Mouse (Mus musculus) hindbrain, embryonic 15.5 days (tissue): Measurements from ENCODE around the gene Meis3. TPM values are rescaled to one million over a fixed set of nuclear protein-coding genes. Genes with fewer than 3 reads are reported as not detected.

Experiments
- ATAC-seq: fragments of 200-750 bp; cut with Nextera tagmentation; 2 replicates; pipeline ENCODE4 v1.8.0; 2017; ENCODE audit warnings: low read depth, moderate number of reproducible peaks, moderate TSS enrichment; ENCODE audit not compliant: low FRiP score
- H3K27ac ChIP-seq: fragments of 300-500 bp; sonication (generic); replicated peaks from 2 replicates; pipeline ENCODE4 v1.5.1; 2015; ENCODE audit warnings: mild to moderate bottlenecking, inconsistent platforms
- H3K27me3 ChIP-seq: fragments of 300-500 bp; sonication (generic); 2 replicates; pipeline ENCODE4 v1.6.1; 2015; ENCODE audit warnings: control low read depth, inconsistent platforms
- H3K36me3 ChIP-seq: fragments of 300-500 bp; sonication (generic); 2 replicates; pipeline ENCODE4 v1.6.1; 2015; ENCODE audit warnings: control low read depth, inconsistent platforms
- H3K4me1 ChIP-seq: fragments of 300-500 bp; sonication (generic); replicated peaks from 2 replicates; pipeline ENCODE4 v1.6.1; 2015; ENCODE audit warnings: control low read depth, inconsistent platforms
- H3K4me2 ChIP-seq: fragments of 300-500 bp; sonication (generic); 2 replicates; pipeline ENCODE4 v1.6.1; 2015; ENCODE audit warnings: moderate library complexity, mild to moderate bottlenecking, inconsistent platforms
- H3K4me3 ChIP-seq: fragments of 300-500 bp; sonication (generic); 2 replicates; pipeline ENCODE4 v1.5.1; 2015; ENCODE audit warnings: mild to moderate bottlenecking, inconsistent platforms
- H3K9ac ChIP-seq: fragments of 300-500 bp; sonication (generic); 2 replicates; pipeline ENCODE4 v1.6.1; 2015; ENCODE audit warnings: inconsistent platforms
- H3K9me3 ChIP-seq: fragments of 300-500 bp; sonication (generic); 2 replicates; pipeline ENCODE4 v1.6.1; 2016; ENCODE audit warnings: control low read depth, inconsistent platforms
- WGBS: fragments of 180-500 bp; shearing (Covaris S2); methylation state at CpG from one replicate; pipeline ENCODE4 v1.1.7; 2015; 5-methylcytosine and 5-hydroxymethylcytosine counted together
- polyA plus RNA-seq: library from polyadenylated mRNA; unstranded; fragments of >200 nt; fragmentation: Nextera tagmentation; extraction: Ambion mirVana; gene quantifications from 2 replicates; pipeline ENCODE4 v1.2.1, GENCODE M21; 2015

Meis3 gene
- polyA plus RNA-seq, 1 experiment from 2014 or later: 134 TPM

- Histone ChIP-seq H3K36me3 (0 out of 2 replicates have a peak, but pooled peaks cover 1% of the 10 kb centered on the region), H3K9me3 (no peaks in the 10 kb centered on the region), H3K4me1 (0 out of 2 replicates have a peak, but pooled peaks cover 4% of the 10 kb centered on the region), H3K9ac (no peak overlapping the region), H3K4me3 (no peak overlapping the region), H3K27me3 (no peaks in the 10 kb centered on the region), H3K4me2 (no peak overlapping the region), H3K27ac (no peak overlapping the region)
- no peak for ATAC-seq
- 32% methylated on average over 27 of the region's 27 CpGs for WGBS
Measured at GRCm38 (mm10) chr7:16146489-16147410, 28.1 kb upstream of the Meis3 start.

GRCm38 (mm10) chr7:16147643-16148042 lies 27.2 kb upstream of the Meis3 start:
- Histone ChIP-seq H3K27ac (no peak overlapping the region), H3K9ac (no peak overlapping the region), H3K36me3 (no peaks in the 10 kb centered on the region), H3K27me3 (no peaks in the 10 kb centered on the region), H3K4me3 (no peak overlapping the region), H3K4me1 (0 out of 2 replicates have a peak, but pooled peaks cover 4% of the 10 kb centered on the region), H3K4me2 (no peak overlapping the region), H3K9me3 (no peaks in the 10 kb centered on the region)
- ATAC-seq: no peak
- 21% methylated on average over 15 of the region's 15 CpGs for WGBS

GRCm38 (mm10) chr7:16149241-16149640 lies 25.6 kb upstream of the Meis3 start:
- Histone ChIP-seq H3K9me3 (no peaks in the 10 kb centered on the region), H3K27me3 (no peaks in the 10 kb centered on the region), H3K4me2 (no peak overlapping the region), H3K4me1 (0 out of 2 replicates have a peak, but pooled peaks cover 4% of the 10 kb centered on the region), H3K4me3 (no peak overlapping the region), H3K36me3 (no peaks in the 10 kb centered on the region), H3K27ac (no peak overlapping the region), H3K9ac (no peak overlapping the region)
- 56% methylated on average over 5 of the region's 5 CpGs for WGBS
- 0 out of 2 replicates have a peak, but pooled peaks have one; percentile 10 for ATAC-seq

- 0 out of 2 replicates have a peak, but pooled peaks cover 4% of the 10 kb centered on the region for H3K4me1 ChIP-seq
Measured at GRCm38 (mm10) chr7:16150191-16151145, 24.4 kb upstream of the Meis3 start.

GRCm38 (mm10) chr7:16153522-16153921 lies 21.4 kb upstream of the Meis3 start:
- Histone ChIP-seq H3K4me2 (no peak overlapping the region), H3K9ac (no peak overlapping the region), H3K27ac (no peak overlapping the region), H3K36me3 (no peaks in the 10 kb centered on the region), H3K9me3 (no peaks in the 10 kb centered on the region), H3K27me3 (no peaks in the 10 kb centered on the region), H3K4me3 (no peak overlapping the region), H3K4me1 (0 out of 2 replicates have a peak, but pooled peaks cover 2% of the 10 kb centered on the region)
- 17% methylated on average over 10 of the region's 10 CpGs for WGBS
- peak; percentile 52; the same call in 1 of the 2 replicates for ATAC-seq

More at GRCm38 (mm10) chr7:16150191-16151145, 24.4 kb upstream of the Meis3 start:
- Histone ChIP-seq H3K27me3 (no peaks in the 10 kb centered on the region), H3K27ac (no peak overlapping the region), H3K4me2 (no peak overlapping the region), H3K9ac (no peak overlapping the region), H3K4me3 (no peak overlapping the region), H3K9me3 (no peaks in the 10 kb centered on the region), H3K36me3 (no peaks in the 10 kb centered on the region)
- ATAC-seq: no peak
- WGBS: 82% methylated on average over 9 of the region's 9 CpGs

- Histone ChIP-seq H3K4me1 (0 out of 2 replicates have a peak, but pooled peaks cover 8% of the 10 kb centered on the region), H3K36me3 (no peaks in the 10 kb centered on the region), H3K9ac (no peak overlapping the region), H3K4me3 (no peak overlapping the region), H3K9me3 (no peaks in the 10 kb centered on the region), H3K27me3 (no peaks in the 10 kb centered on the region), H3K4me2 (no peak overlapping the region), H3K27ac (no peak overlapping the region)
- WGBS: 77% methylated on average over 9 of the region's 9 CpGs
- no peak for ATAC-seq
Measured at GRCm38 (mm10) chr7:16155132-16155872, 19.6 kb upstream of the Meis3 start.

- no peak overlapping the region for H3K4me2 ChIP-seq
- no peaks in the 10 kb centered on the region for H3K36me3 ChIP-seq
- no peak overlapping the region for H3K27ac ChIP-seq
- no peaks in the 10 kb centered on the region for H3K27me3 ChIP-seq
- 83% methylated on average over 8 of the region's 8 CpGs for WGBS
- no peak for ATAC-seq
- no peak overlapping the region for H3K4me3 ChIP-seq
- H3K9ac ChIP-seq: no peak overlapping the region
- no peaks in the 10 kb centered on the region for H3K9me3 ChIP-seq
- 0 out of 2 replicates have a peak, but pooled peaks cover 8% of the 10 kb centered on the region for H3K4me1 ChIP-seq
Measured at GRCm38 (mm10) chr7:16156105-16156714, 18.7 kb upstream of the Meis3 start.

GRCm38 (mm10) chr7:16158735-16159134 lies 16.2 kb upstream of the Meis3 start:
- peak overlapping the region; percentile 26 for H3K4me3 ChIP-seq

GRCm38 (mm10) chr7:16160702-16161101 lies 14.2 kb upstream of the Meis3 start:
- ATAC-seq: no peak
- 70% methylated on average over 3 of the region's 3 CpGs for WGBS
- H3K27ac ChIP-seq: no peak overlapping the region
- H3K9ac ChIP-seq: no peak overlapping the region
- 0 out of 2 replicates have a peak, but pooled peaks cover 8% of the 10 kb centered on the region for H3K4me1 ChIP-seq
- no peak overlapping the region for H3K4me3 ChIP-seq
- no peaks in the 10 kb centered on the region for H3K9me3 ChIP-seq
- no peak overlapping the region for H3K4me2 ChIP-seq
- no peaks in the 10 kb centered on the region for H3K36me3 ChIP-seq
- no peaks in the 10 kb centered on the region for H3K27me3 ChIP-seq

More at GRCm38 (mm10) chr7:16158735-16159134, 16.2 kb upstream of the Meis3 start:
- Histone ChIP-seq H3K9me3 (no peaks in the 10 kb centered on the region), H3K36me3 (no peaks in the 10 kb centered on the region), H3K4me1 (0 out of 2 replicates have a peak, but pooled peaks cover 8% of the 10 kb centered on the region), H3K27ac (no peak overlapping the region), H3K4me2 (peak overlapping the region; percentile 47), H3K27me3 (no peaks in the 10 kb centered on the region), H3K9ac (peak overlapping the region; percentile 25; the same call in 1 of the 2 replicates)
- 16% methylated on average over 39 of the region's 39 CpGs for WGBS
- 0 out of 2 replicates have a peak, but pooled peaks have one; percentile 7 for ATAC-seq

- WGBS: 93% methylated on average over 9 of the region's 9 CpGs
- Histone ChIP-seq H3K4me2 (no peak overlapping the region), H3K4me1 (0 out of 2 replicates have a peak, but pooled peaks cover 8% of the 10 kb centered on the region), H3K9ac (no peak overlapping the region), H3K36me3 (no peaks in the 10 kb centered on the region), H3K27ac (no peak overlapping the region), H3K9me3 (no peaks in the 10 kb centered on the region), H3K27me3 (no peaks in the 10 kb centered on the region), H3K4me3 (no peak overlapping the region)
- no peak for ATAC-seq
Measured at GRCm38 (mm10) chr7:16161302-16161701, 13.6 kb upstream of the Meis3 start.
